Mouse (Mus musculus) limb, embryonic 13.5 days (tissue): ENCODE data around the gene Gpr107. TPM values are rescaled to one million over a fixed set of nuclear protein-coding genes. Genes with fewer than 3 reads are reported as not detected.

Experiments used
- ATAC-seq: fragments of 200-750 bp; cut with Nextera tagmentation; 2 replicates; pipeline ENCODE4 v1.8.0; 2017; ENCODE audit warnings: low read depth, moderate number of reproducible peaks, moderate TSS enrichment; ENCODE audit not compliant: low FRiP score
- H3K27ac ChIP-seq: fragments of 300-500 bp; sonication (generic); 2 replicates; pipeline ENCODE4 v1.5.1; 2015; ENCODE audit warnings: inconsistent platforms, mild to moderate bottlenecking, moderate library complexity
- H3K27me3 ChIP-seq: fragments of 300-500 bp; sonication (generic); 2 replicates; pipeline ENCODE4 v1.6.1; 2015; ENCODE audit warnings: mild to moderate bottlenecking, inconsistent platforms
- H3K36me3 ChIP-seq: fragments of 300-500 bp; sonication (generic); 2 replicates; pipeline ENCODE4 v1.6.1; 2015; ENCODE audit warnings: inconsistent platforms, mild to moderate bottlenecking, moderate library complexity
- H3K4me1 ChIP-seq: fragments of 300-500 bp; sonication (generic); 2 replicates; pipeline ENCODE4 v1.6.1; 2015; ENCODE audit warnings: inconsistent platforms
- H3K4me2 ChIP-seq: fragments of 300-500 bp; sonication (generic); replicated peaks from 2 replicates; pipeline ENCODE4 v1.6.1; 2015; ENCODE audit warnings: inconsistent platforms, mild to moderate bottlenecking, moderate library complexity
- H3K4me3 ChIP-seq: fragments of 300-500 bp; sonication (generic); 2 replicates; pipeline ENCODE4 v1.5.1; 2015; ENCODE audit warnings: moderate library complexity, mild to moderate bottlenecking, inconsistent platforms
- H3K9ac ChIP-seq: fragments of 300-500 bp; sonication (generic); 2 replicates; pipeline ENCODE4 v1.6.1; 2015; ENCODE audit warnings: mild to moderate bottlenecking, inconsistent platforms
- H3K9me3 ChIP-seq: fragments of 300-500 bp; sonication (generic); 2 replicates; pipeline ENCODE4 v1.6.1; 2016; ENCODE audit warnings: inconsistent platforms
- WGBS: fragments of 180-500 bp; shearing (Covaris S2); methylation state at CpG from one replicate; pipeline ENCODE4 v1.1.7; 2015; 5-methylcytosine and 5-hydroxymethylcytosine counted together
- polyA plus RNA-seq: library from polyadenylated mRNA; unstranded; fragments of >200 nt; fragmentation: Nextera tagmentation; extraction: Ambion mirVana; gene quantifications from 2 replicates; pipeline ENCODE4 v1.2.1, GENCODE M21; 2015

Gene Gpr107
- polyA plus RNA-seq, 1 experiment from 2014 or later = 40.6 TPM

- Histone ChIP-seq H3K4me2 (peak overlapping the region; percentile 47), H3K36me3 (no peaks in the 10 kb centered on the region), H3K9ac (no peak overlapping the region), H3K9me3 (no peaks in the 10 kb centered on the region), H3K27ac (no peak overlapping the region), H3K27me3 (peaks cover 14% of the 10 kb centered on the region; the same call in 1 of the 2 replicates), H3K4me1 (peaks cover 19% of the 10 kb centered on the region), H3K4me3 (peak overlapping the region; percentile 15; the same call in 1 of the 2 replicates)
- no peak for ATAC-seq
- WGBS = 78% methylated on average over 6 of the region's 6 CpGs
Measured at GRCm38 (mm10) chr2:31239833-31240232, 87.7 kb downstream of the Gpr107 start.

GRCm38 (mm10) chr2:31241639-31242038, 89.5 kb downstream of the Gpr107 start:
- no peak for ATAC-seq
- H3K9me3 ChIP-seq = no peaks in the 10 kb centered on the region
- WGBS = 8% methylated on average over 7 of the region's 7 CpGs
- H3K4me2 ChIP-seq = no peak overlapping the region
- H3K36me3 ChIP-seq = no peaks in the 10 kb centered on the region
- no peak overlapping the region for H3K27ac ChIP-seq
- peaks cover 14% of the 10 kb centered on the region; the same call in 1 of the 2 replicates for H3K27me3 ChIP-seq
- no peak overlapping the region for H3K9ac ChIP-seq
- H3K4me3 ChIP-seq = no peak overlapping the region
- peaks cover 27% of the 10 kb centered on the region for H3K4me1 ChIP-seq

- 61% methylated on average over 8 of the region's 8 CpGs for WGBS
- no peak overlapping the region for H3K9ac ChIP-seq
- peaks cover 12% of the 10 kb centered on the region; the same call in 1 of the 2 replicates for H3K36me3 ChIP-seq
- H3K4me3 ChIP-seq = no peak overlapping the region
- peaks cover 14% of the 10 kb centered on the region; the same call in 1 of the 2 replicates for H3K27me3 ChIP-seq
- no peak overlapping the region for H3K27ac ChIP-seq
- no peak for ATAC-seq
- no peaks in the 10 kb centered on the region for H3K9me3 ChIP-seq
- 0 out of 2 replicates have a peak overlapping the region, but pooled peaks have one; percentile 96 for H3K4me2 ChIP-seq
- peaks cover 44% of the 10 kb centered on the region for H3K4me1 ChIP-seq
Measured at GRCm38 (mm10) chr2:31244216-31244615, 92.1 kb downstream of the Gpr107 start.

- Histone ChIP-seq H3K4me2 (peak overlapping the region; percentile 96), H3K27me3 (peaks cover 14% of the 10 kb centered on the region; the same call in 1 of the 2 replicates), H3K4me3 (peak overlapping the region; percentile 92), H3K9me3 (no peaks in the 10 kb centered on the region), H3K27ac (0 out of 2 replicates have a peak overlapping the region, but pooled peaks have one; percentile 72), H3K36me3 (peaks cover 12% of the 10 kb centered on the region; the same call in 1 of the 2 replicates), H3K4me1 (peaks cover 40% of the 10 kb centered on the region), H3K9ac (peak overlapping the region; percentile 93)
- WGBS = 12% methylated on average over 5 of the region's 5 CpGs
- no peak for ATAC-seq
Measured at GRCm38 (mm10) chr2:31245051-31245450, 92.9 kb downstream of the Gpr107 start.

GRCm38 (mm10) chr2:31245491-31246141, 93.5 kb downstream of the Gpr107 start, which contains the start of gene Ncs1:
TSS of gene Ncs1 (plus strand) at chr2:31245823.
- H3K4me3 ChIP-seq = peak within 1 kb of the TSS; percentile 92
- no peaks in the 10 kb centered on the region for H3K9me3 ChIP-seq
- peaks cover 12% of the 10 kb centered on the region; the same call in 1 of the 2 replicates for H3K36me3 ChIP-seq
- H3K4me1 ChIP-seq = peaks cover 40% of the 10 kb centered on the region
- H3K27me3 ChIP-seq = peaks cover 14% of the 10 kb centered on the region; the same call in 1 of the 2 replicates
- H3K9ac ChIP-seq = peak within 1 kb of the TSS; percentile 93
- under 1% methylated on average over 50 of the region's 89 CpGs for WGBS
- peak; percentile 89 for ATAC-seq
- H3K27ac ChIP-seq = peak within 1 kb of the TSS; percentile 72; the same call in 1 of the 2 replicates
- peak within 1 kb of the TSS; percentile 96 for H3K4me2 ChIP-seq

- ATAC-seq = peak; percentile 25
- Histone ChIP-seq H3K9ac (peak overlapping the region; percentile 93), H3K4me3 (peak overlapping the region; percentile 92), H3K4me2 (peak overlapping the region; percentile 96), H3K4me1 (peaks cover 40% of the 10 kb centered on the region), H3K27ac (peak overlapping the region; percentile 72; the same call in 1 of the 2 replicates), H3K36me3 (peaks cover 12% of the 10 kb centered on the region; the same call in 1 of the 2 replicates), H3K9me3 (no peaks in the 10 kb centered on the region), H3K27me3 (peaks cover 14% of the 10 kb centered on the region; the same call in 1 of the 2 replicates)
- WGBS = 0% methylated on average over 41 of the region's 41 CpGs
Measured at GRCm38 (mm10) chr2:31246251-31246971, 94.3 kb downstream of the Gpr107 start.

- H3K27ac ChIP-seq = no peak overlapping the region
- no peaks in the 10 kb centered on the region for H3K27me3 ChIP-seq
- no peak overlapping the region for H3K4me3 ChIP-seq
- H3K4me2 ChIP-seq = no peak overlapping the region
- no peaks in the 10 kb centered on the region for H3K9me3 ChIP-seq
- peaks cover 12% of the 10 kb centered on the region; the same call in 1 of the 2 replicates for H3K36me3 ChIP-seq
- no peak overlapping the region for H3K9ac ChIP-seq
- H3K4me1 ChIP-seq = peaks cover 35% of the 10 kb centered on the region
- ATAC-seq = no peak
- 90% methylated on average over 6 of the region's 6 CpGs for WGBS
Measured at GRCm38 (mm10) chr2:31248856-31249255, 96.7 kb downstream of the Gpr107 start.

GRCm38 (mm10) chr2:31252167-31252566, 100.1 kb downstream of the Gpr107 start:
- Histone ChIP-seq H3K9ac (no peak overlapping the region), H3K27ac (no peak overlapping the region), H3K4me1 (peaks cover 44% of the 10 kb centered on the region), H3K4me3 (no peak overlapping the region), H3K9me3 (no peaks in the 10 kb centered on the region), H3K4me2 (no peak overlapping the region), H3K27me3 (no peaks in the 10 kb centered on the region), H3K36me3 (peaks cover 12% of the 10 kb centered on the region; the same call in 1 of the 2 replicates)
- WGBS = 95% methylated on average over 4 of the region's 4 CpGs
- no peak for ATAC-seq

GRCm38 (mm10) chr2:31253463-31253862, 101.3 kb downstream of the Gpr107 start:
- no peak overlapping the region for H3K9ac ChIP-seq
- 84% methylated on average over 3 of the region's 3 CpGs for WGBS
- H3K4me3 ChIP-seq = no peak overlapping the region
- H3K4me1 ChIP-seq = peaks cover 45% of the 10 kb centered on the region
- no peaks in the 10 kb centered on the region for H3K27me3 ChIP-seq
- no peaks in the 10 kb centered on the region for H3K9me3 ChIP-seq
- H3K27ac ChIP-seq = no peak overlapping the region
- H3K36me3 ChIP-seq = peaks cover 6% of the 10 kb centered on the region; the same call in 1 of the 2 replicates
- no peak for ATAC-seq
- H3K4me2 ChIP-seq = no peak overlapping the region

GRCm38 (mm10) chr2:31254806-31255205, 102.7 kb downstream of the Gpr107 start:
- H3K27ac ChIP-seq = no peak overlapping the region
- H3K27me3 ChIP-seq = no peaks in the 10 kb centered on the region
- ATAC-seq = no peak
- no peak overlapping the region for H3K4me3 ChIP-seq
- no peak overlapping the region for H3K4me2 ChIP-seq
- H3K36me3 ChIP-seq = no peaks in the 10 kb centered on the region
- H3K9me3 ChIP-seq = no peaks in the 10 kb centered on the region
- WGBS = 88% methylated on average over 3 of the region's 3 CpGs
- H3K9ac ChIP-seq = no peak overlapping the region
- peaks cover 58% of the 10 kb centered on the region for H3K4me1 ChIP-seq

- H3K4me3 ChIP-seq = peak overlapping the region; percentile 2; the same call in 1 of the 2 replicates
- no peaks in the 10 kb centered on the region for H3K27me3 ChIP-seq
- peak overlapping the region; percentile 50 for H3K4me2 ChIP-seq
- peak overlapping the region; percentile 85 for H3K27ac ChIP-seq
- peak overlapping the region; percentile 58 for H3K9ac ChIP-seq
- H3K9me3 ChIP-seq = no peaks in the 10 kb centered on the region
- no peaks in the 10 kb centered on the region for H3K36me3 ChIP-seq
- peak; percentile 49 for ATAC-seq
- peaks cover 61% of the 10 kb centered on the region for H3K4me1 ChIP-seq
- WGBS = 15% methylated on average over 21 of the region's 21 CpGs
Measured at GRCm38 (mm10) chr2:31255952-31256938, 104.1 kb downstream of the Gpr107 start.
